Mouse (Mus musculus) right cerebral cortex, postnatal 10 days (tissue): ENCODE data around the gene Ank3.
A peak's percentile ranks its signal among the peaks of the same experiment; 100 is the strongest.

Experiments used
- DNase-seq, 2 experiments: peaks; one replicate each; pipeline ENCODE4 v3.0.0; 2021; ENCODE audit warnings: low spot score in 2 of 2

Ank3 gene

DNA sequence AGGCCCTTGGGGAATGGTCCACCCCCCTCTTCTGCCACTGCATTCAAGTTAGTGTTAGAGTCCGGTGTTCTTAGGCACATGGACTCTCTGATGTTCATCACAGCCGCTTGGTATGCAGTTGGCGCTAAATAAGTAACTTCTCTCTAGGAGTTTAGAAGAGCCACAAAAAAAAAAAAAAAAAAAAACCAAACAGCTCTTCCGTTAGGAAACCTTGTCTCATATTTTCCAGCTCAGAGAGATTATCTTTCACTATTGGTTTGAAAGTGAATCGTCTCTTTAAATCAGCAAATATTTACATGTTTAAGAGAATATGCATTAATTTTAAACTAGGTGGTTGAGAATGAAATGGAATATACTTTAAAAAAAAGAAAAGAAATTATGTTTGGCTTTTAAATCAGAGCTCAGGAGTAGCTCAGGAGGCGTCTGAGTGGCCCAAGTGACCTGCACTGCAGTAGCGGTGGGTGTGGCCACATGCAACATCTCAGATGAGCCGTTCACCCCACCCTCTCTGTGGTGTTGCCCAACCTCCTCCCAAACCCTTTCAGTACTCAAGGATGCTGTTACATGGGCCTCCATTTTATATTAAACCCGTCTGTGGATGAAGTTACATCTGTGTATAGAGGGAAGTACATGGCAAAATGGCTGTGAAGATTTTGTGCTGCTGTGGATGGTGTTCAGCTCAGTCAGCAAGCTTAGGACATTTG is 138.0 kb downstream of the Ank3 start:
- DNase-seq = peak; percentile 36 to 61

DNA sequence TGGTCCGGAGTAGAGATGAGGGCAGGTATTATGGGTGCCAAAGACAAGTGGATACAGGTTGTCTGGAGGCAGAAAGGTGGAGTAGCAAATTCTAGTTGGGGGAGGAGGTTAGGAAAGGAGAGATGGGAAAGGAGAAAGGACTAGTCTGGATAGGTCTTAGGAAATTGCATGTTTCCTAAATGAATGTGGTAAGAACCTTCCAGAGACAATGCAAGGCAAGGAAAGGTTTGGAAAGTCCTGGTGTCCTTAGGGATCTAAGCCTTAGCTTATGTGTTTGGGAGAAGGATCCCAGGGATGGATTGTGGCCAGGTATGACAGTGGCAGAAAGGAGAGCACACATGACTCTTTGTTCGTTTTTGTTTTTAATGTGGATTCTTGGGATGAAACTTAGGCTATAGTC is 139.7 kb downstream of the Ank3 start:
- no peak for DNase-seq

DNA sequence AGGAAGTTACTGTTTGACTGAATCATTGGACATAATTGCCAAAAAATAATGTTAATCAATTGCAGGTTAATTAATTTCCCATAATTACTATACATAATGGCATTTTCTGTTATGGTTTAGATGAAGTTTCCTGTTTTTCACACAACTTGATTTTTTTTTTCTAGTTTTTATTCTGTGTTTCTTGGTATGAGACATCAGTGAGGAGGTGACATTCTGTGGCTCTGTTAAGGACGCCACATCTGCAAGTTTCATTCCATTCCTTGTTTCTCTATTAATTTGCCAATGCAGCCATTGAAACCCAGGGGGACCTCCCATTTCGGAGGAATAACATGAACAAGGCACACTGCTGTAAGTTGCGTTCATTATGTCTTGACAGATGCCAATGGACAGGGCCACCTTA is 143.9 kb downstream of the Ank3 start:
- DNase-seq = no peak

GRCm38 (mm10) chr10:69543876-69544620 is 145.5 kb downstream of the Ank3 start:
- no peak for DNase-seq

DNA sequence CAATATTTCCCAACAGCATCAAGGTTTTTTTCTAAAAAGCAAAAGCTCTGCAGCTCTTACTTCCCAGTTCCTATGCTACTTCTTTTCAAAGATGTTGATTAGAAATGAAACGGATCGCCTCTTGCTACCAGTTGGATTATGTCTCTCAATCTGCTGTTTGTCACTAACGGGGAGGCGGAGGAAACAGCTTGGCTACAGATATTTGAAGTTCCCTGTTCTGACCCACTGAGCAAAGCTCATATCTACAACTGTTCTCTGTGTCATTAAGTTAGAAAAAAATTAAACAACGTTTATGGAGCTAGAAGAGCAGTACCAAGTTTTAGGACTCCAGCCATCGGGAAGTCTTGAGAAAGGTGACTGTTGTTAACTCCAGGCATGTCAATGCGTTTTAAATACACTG is 146.1 kb downstream of the Ank3 start:
- no peak for DNase-seq

- no peak for DNase-seq
These were observed 147.4 kb downstream of the Ank3 start for GRCm38 (mm10) chr10:69545936-69546335.

GRCm38 (mm10) chr10:69546643-69547042 is 148.1 kb downstream of the Ank3 start:
- no peak for DNase-seq

DNA sequence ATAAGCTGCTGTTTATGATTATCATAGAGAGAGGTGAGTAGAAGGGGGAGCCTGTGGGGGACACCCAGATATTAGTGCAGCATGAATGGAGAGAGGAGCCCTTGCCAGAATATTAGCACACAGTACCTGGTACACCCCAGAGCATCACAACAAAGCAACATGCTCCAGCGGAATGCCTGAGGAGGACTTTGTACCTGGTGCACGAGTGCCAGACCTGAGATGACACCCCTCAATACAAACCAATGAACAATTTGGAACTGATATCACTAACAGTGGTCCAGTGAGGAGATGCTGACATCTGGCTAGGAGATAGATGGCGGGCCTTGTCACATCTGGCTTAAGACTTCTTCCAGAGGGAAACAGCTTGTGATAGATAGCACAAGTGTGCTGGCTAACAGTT is 150.2 kb downstream of the Ank3 start:
- DNase-seq = no peak

DNA sequence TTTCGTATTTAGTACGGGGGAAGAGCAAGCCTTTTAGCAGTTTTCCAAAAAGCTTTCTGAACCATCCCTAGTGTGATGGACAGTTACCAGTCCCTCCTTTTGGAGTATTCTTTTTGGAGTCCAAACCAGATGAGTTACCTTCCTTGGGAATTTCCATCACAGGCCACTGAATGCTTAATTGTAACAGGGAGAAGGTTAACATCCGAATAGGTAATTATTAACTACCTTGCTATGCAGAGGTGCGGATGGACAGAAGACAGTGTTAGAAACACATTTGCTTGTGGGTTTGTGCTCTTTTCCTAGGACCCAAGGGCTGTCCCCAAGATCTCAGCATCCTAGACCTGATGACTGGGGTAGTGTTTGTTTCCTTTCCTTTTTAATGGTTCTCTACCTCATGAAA is 150.6 kb downstream of the Ank3 start:
- no peak for DNase-seq

DNA sequence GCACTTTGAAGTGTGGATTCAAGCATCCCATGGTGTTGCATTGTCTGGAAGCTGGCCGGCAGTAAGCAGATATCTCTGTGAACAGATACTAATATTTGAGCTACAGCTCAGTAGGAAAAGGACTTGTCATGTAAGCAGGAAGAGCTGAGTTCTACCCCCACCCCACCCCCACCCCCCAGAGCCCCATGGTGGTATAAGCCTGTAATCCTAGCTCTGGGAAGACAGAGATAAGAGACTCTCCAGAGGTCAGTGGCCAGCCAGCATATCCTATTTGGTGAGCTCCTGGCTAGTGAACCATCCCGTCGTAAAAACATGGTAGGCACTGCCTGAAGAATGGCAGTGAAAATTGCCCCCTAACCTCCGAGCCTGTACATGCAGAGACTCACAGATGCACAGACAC is 152.3 kb downstream of the Ank3 start:
- no peak for DNase-seq

GRCm38 (mm10) chr10:69553091-69553490 is 154.5 kb downstream of the Ank3 start:
- no peak for DNase-seq

GRCm38 (mm10) chr10:69555592-69555991 is 157.0 kb downstream of the Ank3 start:
- no peak for DNase-seq

DNA sequence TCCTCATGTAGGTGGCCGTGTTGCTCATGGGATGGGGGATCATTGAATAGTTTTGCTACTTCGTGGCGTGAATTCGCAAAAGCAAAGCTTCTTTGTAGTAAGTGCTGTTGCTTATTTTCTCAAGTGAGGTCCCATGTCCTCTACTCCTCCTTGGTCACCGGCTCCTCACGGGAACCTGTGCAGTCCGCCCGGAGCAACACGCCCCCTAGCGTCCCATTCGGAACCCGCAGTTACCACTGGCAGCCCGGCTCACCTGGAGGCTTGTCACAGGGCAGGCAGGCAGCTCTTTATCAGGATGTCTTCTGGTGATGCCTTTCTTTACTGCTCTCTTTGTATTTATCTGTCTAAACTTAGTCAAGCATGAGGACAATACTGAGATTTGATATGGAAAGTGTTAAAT is 157.7 kb downstream of the Ank3 start:
- DNase-seq = no peak

GRCm38 (mm10) chr10:69560237-69560636 is 161.7 kb downstream of the Ank3 start:
- no peak for DNase-seq

GRCm38 (mm10) chr10:69562931-69563330 is 164.4 kb downstream of the Ank3 start:
- no peak for DNase-seq

- no peak for DNase-seq
These were observed 166.5 kb downstream of the Ank3 start for GRCm38 (mm10) chr10:69565052-69565451.

DNA sequence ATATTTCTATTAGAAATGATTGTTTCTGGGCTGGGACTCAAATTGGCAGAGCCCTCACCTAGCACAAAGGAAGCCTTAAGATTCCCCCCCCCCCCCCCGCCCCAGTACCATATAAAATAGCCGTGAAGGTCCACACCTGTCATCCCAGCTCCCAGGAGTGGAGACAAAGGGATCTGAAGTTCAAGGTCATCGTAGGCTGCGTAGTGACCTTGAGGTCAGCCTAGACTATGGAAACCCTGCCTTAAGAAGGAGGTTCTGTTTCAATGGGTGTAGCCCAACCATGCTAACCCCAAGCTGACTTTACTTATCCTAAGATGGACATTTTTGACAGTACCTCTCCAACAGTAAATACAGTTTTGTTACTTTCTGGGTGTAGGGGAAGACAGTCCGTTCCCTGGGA is 170.4 kb downstream of the Ank3 start:
- no peak for DNase-seq

- DNase-seq = no peak
These were observed 171.2 kb downstream of the Ank3 start for GRCm38 (mm10) chr10:69569740-69570139.

GRCm38 (mm10) chr10:69570466-69571288 is 172.1 kb downstream of the Ank3 start:
- no peak for DNase-seq

GRCm38 (mm10) chr10:69571422-69571821 is 172.8 kb downstream of the Ank3 start:
- no peak for DNase-seq

GRCm38 (mm10) chr10:69571972-69572371 is 173.4 kb downstream of the Ank3 start:
- DNase-seq = no peak

- no peak for DNase-seq
These were observed 174.5 kb downstream of the Ank3 start for GRCm38 (mm10) chr10:69573054-69573453.

DNA sequence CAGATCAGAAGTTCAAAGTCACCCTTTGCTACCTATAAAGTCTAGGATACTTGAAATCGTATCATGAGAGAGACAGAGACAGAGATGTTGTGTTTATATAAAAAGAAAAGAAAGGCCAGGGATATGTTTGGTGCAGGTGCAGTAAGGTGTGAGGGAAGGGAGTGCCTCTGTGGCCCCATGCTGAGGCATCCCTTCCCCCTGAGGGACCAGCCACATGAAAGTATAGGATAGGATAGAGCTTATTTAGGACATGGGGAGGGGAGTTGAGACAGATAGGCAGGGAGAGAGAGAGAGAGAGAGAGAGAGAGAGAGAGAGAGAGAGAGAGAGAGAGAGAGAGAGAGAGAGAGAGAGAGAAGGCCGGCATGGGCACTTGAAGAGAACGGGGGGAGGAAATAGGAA is 175.2 kb downstream of the Ank3 start:
- no peak for DNase-seq
